Mouse (Mus musculus): Measurements from ENCODE around the gene Ppp1r9a. TPM values are rescaled to one million over a fixed set of nuclear protein-coding genes. Genes with fewer than 3 reads are reported as not detected.

The Ppp1r9a gene
- total and polyA plus RNA-seq, 3 experiments: 1.0 TPM; not detected in 2

GRCm38 (mm10) chr6:4973337-4973736 lies 70.6 kb downstream of the Ppp1r9a start:
- dilution Hi-C loops (cut with MboI; ENCODE audit: extremely low pct_ligation_motif_present, extremely low pct_unique_long_range_greater_than_20kb, low sequenced_read_pairs) (no loop called here), in situ Hi-C loops (cut with MboI; ENCODE audit: low pct_ligation_motif_present, low pct_unique_long_range_greater_than_20kb, low sequenced_read_pairs) (no loop called here)
- Histone ChIP-seq H3K4me2 (ENCODE audit: insufficient read depth, low read depth, poor library complexity, severe bottlenecking) (no peak overlapping the region), H3K36me3 (replicated peaks in 1 of 2; ENCODE audit: control insufficient read depth in 1 of 2, insufficient read depth in 1 of 2, low read length in 1 of 2) (no peaks in the 10 kb centered on the region), H3K27ac (ENCODE audit: insufficient read depth, low read depth) (no peak overlapping the region), H3K4me3 (replicated peaks in 1 of 3; ENCODE audit: low read depth in 2 of 3, low read length in 2 of 3, poor library complexity in 1 of 3) (no peak overlapping the region), H3K27me3 (replicated peaks) (no peaks in the 10 kb centered on the region), H3K9ac (ENCODE audit: insufficient read depth, low read depth) (no peak overlapping the region), H3K4me1 (ENCODE audit: control insufficient read depth in 1 of 2, insufficient read depth in 2 of 2) (peaks cover 0 to 10% of the 10 kb centered on the region in 2 experiments; a peak in 2 of 4 replicates), H3K9me3 (replicated peaks; ENCODE audit: low read length) (no peaks in the 10 kb centered on the region), H3K79me2 (replicated peaks; ENCODE audit: control insufficient read depth, extremely low read depth, insufficient read depth, poor library complexity, severe bottlenecking) (no peaks in the 10 kb centered on the region)
- peak; percentile 3 for DNase-seq (ENCODE audit: extremely low read depth)
- TF ChIP-seq PAX5 (IDR thresholded peaks at IDR 0.05; ENCODE audit: low read length): no peak
- no peak for TF ChIP-seq RCOR1 (conservative IDR thresholded peaks at IDR 0.05; ENCODE audit: low read depth, low read length)
- no peak for TF ChIP-seq MAZ (IDR thresholded peaks at IDR 0.05; ENCODE audit: low read depth, low read length)
- no peak for TF ChIP-seq GABPA (IDR thresholded peaks at IDR 0.05; ENCODE audit: insufficient replicate concordance, low read depth, low read length)
- TF ChIP-seq CHD1 (IDR thresholded peaks at IDR 0.05; ENCODE audit: low read depth, low read length): no peak

- H3K4me1 ChIP-seq (ENCODE audit: control insufficient read depth in 1 of 2, insufficient read depth in 2 of 2): peaks cover 0 to 10% of the 10 kb centered on the region in 2 experiments; a peak in 3 of 4 replicates
- no peak overlapping the region for H3K4me2 ChIP-seq (ENCODE audit: insufficient read depth, low read depth, poor library complexity, severe bottlenecking)
- no peak for DNase-seq (ENCODE audit: extremely low read depth)
- dilution Hi-C loops (cut with MboI; ENCODE audit: extremely low pct_ligation_motif_present, extremely low pct_unique_long_range_greater_than_20kb, low sequenced_read_pairs) (no loop called here), in situ Hi-C loops (cut with MboI; ENCODE audit: low pct_ligation_motif_present, low pct_unique_long_range_greater_than_20kb, low sequenced_read_pairs) (loop anchor here (25.0 kb wide), 1 partner anchor 410 kb away; the partner anchor contains the start of gene Asb4)
- no peaks in the 10 kb centered on the region for H3K79me2 ChIP-seq (replicated peaks; ENCODE audit: control insufficient read depth, extremely low read depth, insufficient read depth, poor library complexity, severe bottlenecking)
- H3K9ac ChIP-seq (ENCODE audit: insufficient read depth, low read depth): no peak overlapping the region
- H3K9me3 ChIP-seq (replicated peaks; ENCODE audit: low read length): no peaks in the 10 kb centered on the region
- no peaks in the 10 kb centered on the region for H3K27me3 ChIP-seq (replicated peaks)
- TF ChIP-seq SMC3 (IDR thresholded peaks at IDR 0.05; ENCODE audit: low read depth, low read length) (no peak), CHD1 (IDR thresholded peaks at IDR 0.05; ENCODE audit: low read depth, low read length) (no peak), MAFK (IDR thresholded peaks at IDR 0.05; ENCODE audit: insufficient replicate concordance, low read length) (no peak), UBTF (IDR thresholded peaks at IDR 0.05; ENCODE audit: low read depth, low read length) (no peak), CHD2 (IDR thresholded peaks at IDR 0.05; ENCODE audit: low read length) (no peak), JUND (conservative IDR thresholded peaks at IDR 0.05; ENCODE audit: low read depth, low read length) (no peak), HCFC1 (IDR thresholded peaks at IDR 0.05; ENCODE audit: low read depth, low read length) (no peak), IRF4 (IDR thresholded peaks at IDR 0.05; ENCODE audit: low read depth, low read length) (no peak), RCOR1 (conservative IDR thresholded peaks at IDR 0.05; ENCODE audit: low read depth, low read length) (no peak), TBP (conservative IDR thresholded peaks at IDR 0.05; ENCODE audit: low read depth, low read length) (no peak), RAD21 (IDR thresholded peaks at IDR 0.05; ENCODE audit: low read depth, low read length) (no peak), USF2 (conservative IDR thresholded peaks at IDR 0.05; ENCODE audit: low read depth, low read length) (no peak), EP300 (IDR thresholded peaks at IDR 0.05; ENCODE audit: low read length) (no peak), ZNF384 (IDR thresholded peaks at IDR 0.05; ENCODE audit: low read depth, low read length) (no peak), MAZ (IDR thresholded peaks at IDR 0.05; ENCODE audit: low read depth, low read length) (no peak), CTCF (conservative IDR thresholded peaks at IDR 0.05 in 1 of 2, IDR thresholded peaks at IDR 0.05 in 1 of 2; ENCODE audit: low read depth in 2 of 2, low read length in 2 of 2) (no peak), TCF12 (IDR thresholded peaks at IDR 0.05; ENCODE audit: low read depth, low read length) (no peak)
- no peaks in the 10 kb centered on the region for H3K36me3 ChIP-seq (replicated peaks in 1 of 2; ENCODE audit: control insufficient read depth in 1 of 2, insufficient read depth in 1 of 2, low read length in 1 of 2)
- H3K27ac ChIP-seq (ENCODE audit: insufficient read depth, low read depth): no peak overlapping the region
- H3K4me3 ChIP-seq (replicated peaks in 1 of 3; ENCODE audit: low read depth in 2 of 3, low read length in 2 of 3, poor library complexity in 1 of 3): no peak overlapping the region
Observed at GRCm38 (mm10) chr6:4977515-4977914, 74.8 kb downstream of the Ppp1r9a start.

Data from CH12.LX (cell line).